Mouse (Mus musculus): ENCODE data around the gene Gucy2g.

Gucy2g gene

GRCm38 (mm10) chr19:55241186-55241645, at the start of gene Gucy2g:
TSS of gene Gucy2g (minus strand) at chr19:55241236.
- ChIA-PET POLR2A (interaction anchor here in 1 of 4 experiments (0.6 kb wide), 1 partner anchor 666 kb away, joined by 3 read pairs; no protein-coding TSS in a partner anchor), CTCF (no interaction called here)

- POLR2A ChIA-PET, result interaction anchor here in 1 of 4 experiments (1.4 kb wide), 1 partner anchor 42 kb away, joined by 4 read pairs; no protein-coding TSS in a partner anchor
- CTCF ChIA-PET, result interaction anchor here in 1 of 4 experiments (0.6 kb wide), 1 partner anchor 28 kb away, joined by 3 read pairs; no protein-coding TSS in a partner anchor
Measured at GRCm38 (mm10) chr19:55288974-55289373, 47.9 kb upstream of the Gucy2g start.

GRCm38 (mm10) chr19:55286034-55286433, 45.0 kb upstream of the Gucy2g start:
- ChIA-PET POLR2A (interaction anchor here in 2 of 4 experiments (0.5 to 1.2 kb wide), 5 partner anchors 9 to 143 kb away, joined by 3 to 6 read pairs (median 3); no protein-coding TSS in a partner anchor), CTCF (interaction anchor here in 1 of 4 experiments (1.5 kb wide), 1 partner anchor 68 kb away, joined by 4 read pairs; no protein-coding TSS in a partner anchor)

GRCm38 (mm10) chr19:55284093-55284492, 43.1 kb upstream of the Gucy2g start:
- POLR2A ChIA-PET, result no interaction called here
- CTCF ChIA-PET, result no interaction called here

GRCm38 (mm10) chr19:55276770-55277169, 35.7 kb upstream of the Gucy2g start:
- CTCF ChIA-PET, result interaction anchor here in 1 of 4 experiments (1.4 kb wide), 1 partner anchor 58 kb away, joined by 4 read pairs; no protein-coding TSS in a partner anchor
- POLR2A ChIA-PET, result interaction anchor here in 1 of 4 experiments (1.1 to 1.6 kb wide), 4 partner anchors 9 to 22 kb away, joined by 3 to 8 read pairs (median 3); no protein-coding TSS in a partner anchor

- POLR2A ChIA-PET, result interaction anchor here in 1 of 4 experiments (1.1 to 1.3 kb wide), 2 partner anchors 8 to 14 kb away, joined by 3 to 8 read pairs; no protein-coding TSS in a partner anchor
- CTCF ChIA-PET, result interaction anchor here in 1 of 4 experiments (1.4 kb wide), 1 partner anchor 58 kb away, joined by 4 read pairs; no protein-coding TSS in a partner anchor
Measured at GRCm38 (mm10) chr19:55276100-55276499, 35.1 kb upstream of the Gucy2g start.

GRCm38 (mm10) chr19:55273340-55273739, 32.3 kb upstream of the Gucy2g start:
- ChIA-PET CTCF (interaction anchor here in 1 of 4 experiments (0.5 kb wide), 1 partner anchor 1936 kb away, joined by 3 read pairs; no protein-coding TSS in a partner anchor), POLR2A (interaction anchor here in 1 of 4 experiments (0.9 kb wide), 1 partner anchor 26 kb away, joined by 5 read pairs; no protein-coding TSS in a partner anchor)

GRCm38 (mm10) chr19:55271448-55271847, 30.4 kb upstream of the Gucy2g start:
- POLR2A ChIA-PET, result interaction anchor here in 3 of 4 experiments (1.0 to 4.5 kb wide), 8 partner anchors 11 to 53 kb away, joined by 3 to 24 read pairs (median 5); no protein-coding TSS in a partner anchor
- CTCF ChIA-PET, result interaction anchor here in 3 of 4 experiments (0.5 to 1.0 kb wide), 3 partner anchors 53 to 65 kb away, joined by 3 read pairs; no protein-coding TSS in a partner anchor

- POLR2A ChIA-PET, result interaction anchor here in 3 of 4 experiments (0.9 to 4.5 kb wide), 4 partner anchors 15 to 43 kb away, joined by 3 to 24 read pairs (median 12); no protein-coding TSS in a partner anchor
- CTCF ChIA-PET, result no interaction called here
Measured at GRCm38 (mm10) chr19:55269051-55269450, 28.0 kb upstream of the Gucy2g start.

GRCm38 (mm10) chr19:55268150-55268549, 27.1 kb upstream of the Gucy2g start:
- ChIA-PET CTCF (interaction anchor here in 1 of 4 experiments (0.8 kb wide), 1 partner anchor 440 kb away, joined by 3 read pairs; no protein-coding TSS in a partner anchor), POLR2A (interaction anchor here in 2 of 4 experiments (0.6 to 4.5 kb wide), 5 partner anchors 8 to 553 kb away, joined by 3 to 24 read pairs (median 6); no protein-coding TSS in a partner anchor)

GRCm38 (mm10) chr19:55266786-55267185, 25.8 kb upstream of the Gucy2g start:
- POLR2A ChIA-PET, result interaction anchor here in 2 of 4 experiments (1.2 to 5.1 kb wide), 3 partner anchors 13 to 49 kb away, joined by 3 to 25 read pairs (median 3); partner anchors contain the start of genes Vti1a (in 1 of the 2) and Zdhhc6 (in 1 of the 2)
- CTCF ChIA-PET, result no interaction called here

GRCm38 (mm10) chr19:55265269-55265668, 24.2 kb upstream of the Gucy2g start:
- POLR2A ChIA-PET, result interaction anchor here in 2 of 4 experiments (0.7 to 5.1 kb wide), 3 partner anchors 11 to 48 kb away, joined by 3 to 25 read pairs (median 5); no protein-coding TSS in a partner anchor

GRCm38 (mm10) chr19:55260389-55261184, 19.6 kb upstream of the Gucy2g start:
- ChIA-PET POLR2A (interaction anchor here in 2 of 4 experiments (0.6 to 2.6 kb wide), 3 partner anchors 10 to 275 kb away, joined by 6 to 9 read pairs (median 8); no protein-coding TSS in a partner anchor), CTCF (interaction anchor here in 2 of 4 experiments (0.6 to 1.5 kb wide), 3 partner anchors 15 to 1659 kb away, joined by 3 to 4 read pairs (median 3); no protein-coding TSS in a partner anchor)

More at GRCm38 (mm10) chr19:55265269-55265668, 24.2 kb upstream of the Gucy2g start:
- CTCF ChIA-PET, result no interaction called here

GRCm38 (mm10) chr19:55258514-55258913, 17.5 kb upstream of the Gucy2g start:
- ChIA-PET CTCF (no interaction called here), POLR2A (interaction anchor here in 1 of 4 experiments (1.8 kb wide), 1 partner anchor 12 kb away, joined by 6 read pairs; no protein-coding TSS in a partner anchor)

GRCm38 (mm10) chr19:55257656-55258375, 16.8 kb upstream of the Gucy2g start:
- POLR2A ChIA-PET, result no interaction called here

GRCm38 (mm10) chr19:55256156-55256555, 15.1 kb upstream of the Gucy2g start:
- ChIA-PET POLR2A (no interaction called here), CTCF (no interaction called here)

More at GRCm38 (mm10) chr19:55257656-55258375, 16.8 kb upstream of the Gucy2g start:
- CTCF ChIA-PET, result no interaction called here

- POLR2A ChIA-PET, result interaction anchor here (0.6 to 2.8 kb wide), 21 partner anchors 9 to 744 kb away, joined by 3 to 25 read pairs (median 7); partner anchors contain the start of genes Vti1a (in 1 of the 4) and Zdhhc6 (in 1 of the 4)
- CTCF ChIA-PET, result interaction anchor here in 3 of 4 experiments (0.7 to 1.9 kb wide), 3 partner anchors 36 to 37 kb away, joined by 3 to 7 read pairs (median 3); no protein-coding TSS in a partner anchor
Measured at GRCm38 (mm10) chr19:55254513-55255016, 13.5 kb upstream of the Gucy2g start.

Measured in embryonic stem cell, embryonic (primary cell).